In genomic region chr4:9083526-9083925, GRCm38 (mm10) we compare ENCODE assay signal across 16 mouse cellular contexts.
DNase-seq lines count a peak whose midpoint lies in the region; ATAC-seq lines count a peak whose summit lies in the region.
"Had no signal": no experiment of that assay in that cellular context is flagged by ENCODE, and none has a peak within 500 bp of the region (broad histone marks: within the 10 kb centered on the region; RNA-seq: fewer than 3 reads in every experiment).

No protein-coding gene starts in this region.

- H3K27me3 ChIP-seq in heart, embryonic 13.5 days (replicated peaks): peaks cover 6% of the 10 kb centered on the region; the same call in 1 of the 2 replicates
- H3K27me3 ChIP-seq in heart, embryonic 16.5 days (ENCODE audit: control insufficient read depth, insufficient read depth, low read length): no peaks in the 10 kb centered on the region
- H3K27me3 ChIP-seq: forebrain, embryonic 12.5 days; liver, embryonic 15.5 days; Patski had no signal

- peaks cover 55% of the 10 kb centered on the region for H3K4me1 ChIP-seq in heart, embryonic 13.5 days
- peaks cover 44% of the 10 kb centered on the region for H3K4me1 ChIP-seq in heart, embryonic 16.5 days (ENCODE audit: control insufficient read depth, insufficient read depth, low read length)

- H3K9me3 ChIP-seq in heart, embryonic 13.5 days: no peaks in the 10 kb centered on the region
- no peaks in the 10 kb centered on the region for H3K9me3 ChIP-seq in heart, embryonic 16.5 days (replicated peaks; ENCODE audit: control insufficient read depth, low read length)
- H3K9me3 ChIP-seq: forebrain, embryonic 12.5 days; liver, embryonic 15.5 days had no signal

- no peak for DNase-seq in heart, postnatal 14 days
- DNase-seq in lung, postnatal 36 days: peak; percentile 25
- DNase-seq in lung, postnatal 10 days: no peak
- no peak for DNase-seq in gastrocnemius, adult 8-10 months (ENCODE audit: low spot score in 2 of 2)
- no peak for DNase-seq in right cerebral cortex, postnatal 14 days
- DNase-seq: adrenal gland, postnatal 25 days; cerebellum, adult 8-10 months; left cerebral cortex, postnatal 4 days; thymus, postnatal 4 days had no signal

- no peak for ATAC-seq in heart, embryonic 13.5 days (ENCODE audit: extremely low read depth, insufficient number of reproducible peaks, low FRiP score, low TSS enrichment)
- ATAC-seq in heart, embryonic 16.5 days (replicated peaks; ENCODE audit: extremely low read depth, insufficient read depth, low FRiP score): no peak
- ATAC-seq: inflammation-experienced regulatory T-cells, adult 6 months; midbrain, embryonic 16.5 days; Patski had no signal

- intact Hi-C loops in heart, postnatal 14 days (cut with DNase I): no loop called here

- H3K4me3 ChIP-seq in heart, embryonic 13.5 days: no peak overlapping the region
- no peak overlapping the region for H3K4me3 ChIP-seq in heart, embryonic 16.5 days (ENCODE audit: low read length)
- H3K4me3 ChIP-seq: forebrain, embryonic 12.5 days; liver, embryonic 15.5 days had no signal

- H3K27ac ChIP-seq in heart, embryonic 13.5 days (replicated peaks): peak overlapping the region; percentile 26; the same call in 1 of the 2 replicates
- 0 out of 2 replicates have a peak overlapping the region, but pooled peaks have one; percentile 2 for H3K27ac ChIP-seq in heart, embryonic 16.5 days (ENCODE audit: low read length)
- H3K27ac ChIP-seq: forebrain, embryonic 12.5 days; liver, embryonic 15.5 days had no signal

- 42% methylated on average over 13 of the region's 13 CpGs for WGBS in heart, embryonic 13.5 days
- WGBS in heart, embryonic 16.5 days: 36% methylated on average over 13 of the region's 13 CpGs

- peak overlapping the region; percentile 1; the same call in 1 of the 2 replicates for H3K4me2 ChIP-seq in heart, embryonic 13.5 days
- peak overlapping the region; percentile 8; the same call in 1 of the 2 replicates for H3K4me2 ChIP-seq in heart, embryonic 16.5 days (ENCODE audit: low read depth, low read length)
- H3K4me2 ChIP-seq: forebrain, embryonic 12.5 days; liver, embryonic 15.5 days had no signal

- H3K36me3 ChIP-seq in heart, embryonic 13.5 days: no peaks in the 10 kb centered on the region
- H3K36me3 ChIP-seq in heart, embryonic 16.5 days (ENCODE audit: control insufficient read depth, insufficient read depth): no peaks in the 10 kb centered on the region
- H3K36me3 ChIP-seq: forebrain, embryonic 12.5 days; liver, embryonic 15.5 days had no signal

- H3K9ac ChIP-seq in heart, embryonic 13.5 days: no peak overlapping the region
- H3K9ac ChIP-seq in heart, embryonic 16.5 days (ENCODE audit: low read length): no peak overlapping the region
- H3K9ac ChIP-seq: forebrain, embryonic 12.5 days; liver, embryonic 15.5 days had no signal
